Mouse (Mus musculus): Measurements from ENCODE around the gene Mmgt2.

Gene Mmgt2

DNA sequence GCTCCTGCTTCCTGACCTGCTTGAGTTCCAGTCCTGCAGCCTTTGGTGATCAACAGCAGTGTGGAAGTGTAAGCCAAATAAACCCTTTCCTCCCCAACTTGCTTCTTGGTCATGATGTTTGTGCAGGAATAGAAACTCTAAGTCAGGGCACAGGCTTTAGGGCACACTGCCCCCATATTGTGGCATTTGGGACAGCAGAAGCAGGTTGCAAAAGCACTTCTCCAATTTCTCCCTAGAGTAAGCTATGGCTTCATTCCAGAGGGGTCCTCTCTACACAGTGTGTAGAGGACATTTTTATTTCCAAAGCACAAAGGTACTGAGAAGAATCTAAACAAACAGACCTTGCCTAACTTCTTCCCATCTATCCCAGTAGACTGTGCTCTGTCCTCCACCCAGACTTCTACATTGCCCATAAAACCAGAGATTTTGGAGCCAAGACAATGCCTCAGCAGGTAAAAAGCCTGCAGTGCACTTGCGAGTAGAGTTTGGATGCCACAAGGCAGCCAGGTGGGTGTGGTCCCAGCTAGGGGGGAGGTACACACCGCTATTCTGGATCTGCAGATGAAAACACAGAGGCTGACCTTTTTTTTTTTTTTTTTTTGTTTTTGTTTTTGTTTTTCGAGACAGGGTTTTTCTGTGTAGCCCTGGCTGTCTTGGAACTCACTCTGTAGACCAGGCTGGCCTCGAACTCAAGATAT lies 26.7 kb upstream of the Mmgt2 start:
- DNase-seq (ENCODE audit: low read depth, low spot score) = no peak

DNA sequence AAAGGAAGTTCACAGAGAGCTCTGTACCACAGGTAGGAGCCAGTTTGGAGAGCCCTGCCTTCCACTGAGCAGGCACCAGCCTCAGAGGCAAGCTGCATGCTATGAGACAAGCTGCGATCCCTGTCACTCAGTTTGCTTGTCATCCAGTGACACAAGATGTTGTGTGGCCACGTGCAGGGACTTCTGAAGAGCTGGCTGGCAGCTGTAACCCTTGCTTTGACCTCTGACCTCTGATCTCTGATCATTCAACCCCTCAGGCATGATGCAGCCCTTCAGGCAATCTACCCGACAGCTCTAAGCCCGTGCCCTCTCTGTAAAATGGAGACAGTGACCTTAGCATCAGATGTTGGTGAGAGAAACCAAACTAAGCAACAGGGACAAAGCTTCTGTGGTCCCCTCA lies 25.6 kb upstream of the Mmgt2 start:
- no peak for DNase-seq (ENCODE audit: low read depth, low spot score)

DNA sequence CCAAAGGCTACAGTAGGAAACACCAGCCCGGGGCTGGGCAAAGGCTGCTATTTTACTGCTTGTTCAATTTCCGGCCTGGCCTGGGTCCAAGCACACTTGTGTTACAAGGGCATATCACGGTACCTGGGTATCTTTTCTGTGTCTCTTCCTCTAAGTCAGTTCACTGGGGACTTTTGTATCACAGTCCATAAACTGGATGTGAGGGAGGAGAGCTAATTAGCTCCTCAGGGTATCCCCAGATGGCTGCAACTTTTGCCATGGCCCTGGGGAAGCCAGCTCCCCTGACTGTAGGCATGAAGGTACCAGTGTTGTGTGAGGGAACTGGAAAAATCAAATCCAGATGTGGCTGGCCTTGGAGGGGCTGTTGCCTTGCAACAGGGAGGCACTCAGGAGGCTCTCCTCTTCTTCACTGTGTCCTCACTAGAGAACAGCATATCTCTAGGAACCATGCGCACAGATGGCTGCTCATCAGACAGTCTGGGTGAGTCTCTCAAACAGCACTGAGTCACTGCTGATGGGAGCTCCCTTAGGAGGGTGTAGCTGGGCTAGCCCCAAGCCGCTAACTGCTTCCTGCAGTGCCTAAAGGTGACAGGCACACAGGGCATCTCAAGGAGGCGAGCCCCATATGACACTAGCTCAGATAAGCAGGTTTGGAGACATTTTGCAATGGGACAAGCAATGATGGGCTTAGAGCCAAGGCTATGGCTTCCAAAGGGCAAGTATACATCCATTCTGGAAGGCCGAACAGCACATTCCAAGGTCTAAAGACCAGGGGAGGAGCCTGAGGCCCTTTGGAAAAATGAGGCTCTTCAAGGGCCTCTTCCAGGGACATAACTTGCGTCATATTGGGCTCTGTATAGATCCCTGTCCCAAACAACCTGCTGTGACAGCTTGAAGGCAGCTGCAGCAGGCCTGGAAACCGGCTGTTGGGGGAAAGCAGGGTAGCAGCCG lies 23.8 kb upstream of the Mmgt2 start:
- DNase-seq (ENCODE audit: low read depth, low spot score) = no peak

DNA sequence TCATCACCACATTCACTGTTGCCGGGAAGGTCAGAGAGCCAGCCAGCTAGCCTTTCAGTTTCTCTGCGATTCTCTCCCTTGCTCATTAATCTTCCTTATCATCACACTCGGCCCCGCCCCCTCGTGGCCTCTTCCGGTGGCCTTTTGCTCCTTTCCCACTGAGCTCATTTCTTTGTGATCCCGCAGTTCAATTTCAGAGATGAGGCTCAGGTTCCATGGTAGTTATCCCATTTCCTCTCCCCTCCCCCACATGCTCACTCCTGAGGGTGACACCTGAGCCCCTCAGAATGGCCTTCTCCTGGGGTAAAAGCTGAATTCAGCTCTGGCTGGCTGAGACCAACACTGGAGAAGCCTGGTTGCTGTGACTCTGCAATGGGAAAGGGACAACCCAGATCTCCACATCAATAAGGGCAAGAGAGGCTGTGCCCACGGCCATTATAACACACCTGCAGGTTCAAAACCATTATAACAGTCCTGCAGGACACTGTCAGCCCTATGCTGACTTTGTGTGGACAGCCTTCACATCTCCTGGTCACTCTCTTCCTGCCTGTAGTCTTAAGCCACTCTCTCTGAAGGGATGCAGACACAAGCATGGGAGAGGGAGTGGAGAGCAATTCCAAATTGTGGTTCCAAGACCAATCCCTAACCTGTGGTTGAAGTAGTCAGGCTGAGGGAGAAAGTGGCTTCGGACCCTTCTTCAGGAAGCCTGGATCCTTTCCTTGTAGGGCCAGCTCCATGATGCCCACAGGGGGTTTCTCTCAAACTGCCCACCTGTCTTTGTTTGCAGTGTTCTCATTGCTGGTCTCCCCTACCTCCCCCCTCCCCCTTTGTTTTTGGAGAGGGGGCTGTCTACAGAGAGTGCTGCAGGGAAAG lies 18.9 kb upstream of the Mmgt2 start:
- no peak for DNase-seq (ENCODE audit: low read depth, low spot score)

DNA sequence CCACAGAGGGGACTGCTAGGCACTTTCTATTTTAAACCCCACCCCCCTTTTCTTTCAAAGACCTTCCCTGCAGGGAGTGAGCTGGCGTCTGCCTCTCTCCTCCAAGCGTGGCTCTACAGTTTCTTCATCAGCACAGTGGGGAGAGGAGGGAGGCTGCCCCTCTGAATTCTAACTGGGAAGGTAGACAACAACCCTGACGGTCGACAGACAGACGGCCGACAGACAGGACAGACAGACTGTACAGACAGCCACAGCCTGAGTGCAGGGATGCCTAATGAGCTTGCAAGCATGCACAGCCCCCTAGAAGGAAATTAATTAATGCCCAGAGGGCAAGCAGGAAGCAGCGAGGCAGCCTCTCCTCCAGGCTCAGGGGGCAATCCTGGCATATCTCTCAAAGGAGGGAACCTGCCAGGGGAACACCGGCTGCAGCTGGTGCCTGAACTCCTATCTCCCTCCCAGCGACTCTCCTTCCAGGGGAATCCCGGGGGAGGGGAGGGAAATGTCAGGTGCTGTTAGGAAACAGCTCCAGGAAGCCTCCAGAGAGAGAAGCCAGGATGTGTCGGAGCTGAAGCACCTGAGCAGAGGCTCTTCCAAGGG lies 18.1 kb upstream of the Mmgt2 start:
- DNase-seq (ENCODE audit: low read depth, low spot score) = no peak

DNA sequence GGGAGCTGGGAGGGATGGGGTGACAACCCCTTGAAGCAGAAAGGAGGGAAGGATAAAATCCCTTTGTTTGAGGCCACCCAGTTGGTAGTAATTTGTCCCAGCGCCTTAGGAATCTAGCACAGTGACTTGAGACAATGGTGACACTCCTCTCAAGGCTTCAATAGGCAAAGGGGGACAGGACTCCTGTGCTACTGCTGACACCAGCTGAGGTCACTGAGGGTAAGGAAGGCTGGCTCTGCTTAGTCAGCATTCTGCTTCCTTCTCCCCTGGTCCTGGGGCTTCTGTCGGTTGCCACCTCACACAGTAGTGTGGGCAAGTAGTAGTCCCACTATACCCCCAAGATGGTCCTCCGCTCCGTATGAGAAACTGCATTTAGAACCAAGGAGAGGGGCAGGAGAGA lies 17.3 kb upstream of the Mmgt2 start:
- no peak for DNase-seq (ENCODE audit: low read depth, low spot score)

DNA sequence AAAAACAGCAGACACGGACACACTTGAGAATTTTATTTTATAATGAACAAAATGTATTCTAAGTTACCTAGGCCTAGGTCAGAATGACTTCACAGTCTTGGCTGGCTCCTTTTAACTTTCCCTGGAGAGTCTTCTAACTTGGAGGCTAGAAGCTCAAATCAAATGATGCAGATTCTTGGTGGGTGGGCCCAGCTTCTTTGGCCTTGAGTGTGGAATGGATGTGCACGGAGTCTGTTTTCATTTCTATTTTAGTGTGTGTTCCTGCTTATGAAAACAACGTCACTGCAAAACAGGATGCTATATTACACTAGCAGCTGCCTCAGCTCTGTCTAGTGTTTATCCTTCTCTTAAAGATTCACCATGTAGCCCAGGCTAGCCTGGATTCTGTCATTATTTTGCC lies 13.1 kb upstream of the Mmgt2 start:
- no peak for DNase-seq (ENCODE audit: low read depth, low spot score)

DNA sequence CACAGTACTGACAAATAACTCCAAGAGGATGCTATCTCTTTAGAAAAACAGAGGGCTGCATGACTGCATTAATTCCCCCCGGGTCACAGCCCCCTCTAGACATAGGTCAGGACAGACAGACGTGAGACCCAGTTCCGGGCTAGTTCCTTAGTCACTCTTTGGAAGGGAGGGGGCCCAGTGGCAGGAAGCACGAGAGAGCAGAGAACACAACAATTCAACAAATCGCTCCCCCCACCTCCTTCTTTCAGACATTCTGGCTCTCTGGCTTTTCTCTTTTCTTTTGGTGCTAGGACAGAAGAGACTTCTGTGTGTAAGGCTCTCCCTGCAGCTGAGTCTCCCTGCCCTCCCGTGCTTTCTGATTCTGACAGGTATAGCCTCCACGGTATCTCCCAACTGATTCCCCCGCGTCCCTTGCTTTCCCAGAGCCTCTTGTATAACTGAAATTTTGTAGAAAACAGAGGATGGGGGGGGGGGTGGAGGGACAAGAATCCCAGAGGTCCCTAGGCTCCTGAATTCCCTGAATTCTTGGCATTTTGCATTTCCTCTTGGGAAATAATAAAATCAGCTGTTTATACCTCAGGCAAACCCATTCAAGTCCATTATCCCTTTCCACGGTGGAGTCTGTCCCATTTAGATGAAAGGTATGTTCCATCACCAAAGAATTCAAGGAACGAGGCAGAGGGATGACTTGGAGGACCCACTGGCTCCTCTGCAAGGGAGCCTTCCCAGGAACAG lies 12.2 kb upstream of the Mmgt2 start:
- no peak for DNase-seq (ENCODE audit: low read depth, low spot score)

DNA sequence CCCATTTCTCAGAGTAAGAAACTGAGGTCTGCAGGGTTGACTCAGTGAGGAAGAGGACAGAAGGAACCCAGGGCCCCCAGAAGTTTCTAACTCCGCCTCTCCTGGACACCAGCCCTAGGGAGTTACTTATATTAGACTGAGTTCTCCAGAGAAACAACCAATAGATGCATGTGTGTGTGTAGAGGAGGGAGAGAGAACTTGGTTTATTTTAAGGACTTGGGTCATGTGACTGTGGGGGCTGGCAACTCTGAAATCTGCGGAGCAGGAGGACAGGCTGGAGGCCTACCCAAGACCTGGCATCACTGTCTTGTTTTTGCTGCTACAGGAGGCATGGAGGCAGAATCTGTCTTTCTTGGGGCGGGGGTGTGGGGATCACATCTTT lies 11.6 kb upstream of the Mmgt2 start:
- DNase-seq (ENCODE audit: low read depth, low spot score) = no peak

DNA sequence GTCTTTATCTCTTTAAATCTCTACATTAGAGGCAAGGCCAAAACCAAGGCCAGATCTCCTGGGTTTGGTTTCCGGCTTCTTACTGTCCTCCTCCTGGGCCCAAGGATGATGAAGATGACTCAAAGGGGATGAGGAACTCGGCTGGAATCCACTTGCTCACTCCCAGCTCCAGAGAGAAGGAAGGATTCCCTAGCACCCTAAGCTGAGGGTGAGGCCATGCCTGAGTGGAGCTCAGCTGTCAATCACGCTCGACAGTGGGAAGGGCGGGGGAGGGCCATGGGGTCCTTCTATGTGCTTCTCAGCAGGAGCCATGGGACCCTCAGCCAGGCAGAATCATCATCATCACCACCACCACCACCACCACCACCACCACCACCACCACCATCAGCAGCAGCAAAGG lies 11.1 kb upstream of the Mmgt2 start:
- no peak for DNase-seq (ENCODE audit: low read depth, low spot score)

DNA sequence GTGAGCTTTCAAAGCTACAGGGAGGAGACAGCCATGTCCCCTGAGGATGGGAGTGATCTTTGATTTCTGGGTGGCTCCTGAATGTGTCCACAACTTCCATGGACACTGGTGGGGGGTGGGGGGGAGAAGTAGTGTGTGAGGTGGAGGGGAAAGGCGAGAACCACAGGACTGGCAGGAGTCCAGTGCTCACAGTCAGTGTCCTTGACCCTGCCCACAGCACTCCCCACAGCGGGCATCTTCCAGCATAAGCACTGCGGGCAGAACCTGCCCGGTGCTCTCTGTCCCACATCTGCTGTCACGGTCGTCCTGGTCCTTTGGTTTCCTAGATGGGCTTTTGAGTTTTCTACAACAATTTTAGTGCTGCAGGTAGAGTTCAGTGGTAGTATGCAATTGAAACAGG lies 10.7 kb upstream of the Mmgt2 start:
- DNase-seq (ENCODE audit: low read depth, low spot score) = no peak

DNA sequence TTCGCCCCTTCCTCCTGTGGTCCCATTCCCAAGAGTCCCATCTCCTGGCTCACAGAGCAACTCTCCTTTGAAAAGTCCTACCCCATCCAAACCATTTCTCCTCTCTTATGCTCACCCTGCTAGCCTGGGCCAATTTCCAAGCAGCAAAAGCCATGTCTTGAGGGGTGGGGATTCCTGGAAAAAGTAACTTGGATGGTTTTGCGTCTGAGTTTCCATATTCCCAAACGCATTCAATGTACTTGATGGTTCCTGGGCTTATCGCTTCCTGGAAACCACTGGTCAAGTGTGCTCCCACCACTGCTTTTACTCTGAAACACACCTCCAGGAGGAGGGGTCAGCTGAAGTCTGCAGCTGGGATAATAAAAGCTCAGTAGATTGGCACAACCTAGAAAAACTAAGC lies 10.1 kb upstream of the Mmgt2 start:
- DNase-seq (ENCODE audit: low read depth, low spot score) = no peak

DNA sequence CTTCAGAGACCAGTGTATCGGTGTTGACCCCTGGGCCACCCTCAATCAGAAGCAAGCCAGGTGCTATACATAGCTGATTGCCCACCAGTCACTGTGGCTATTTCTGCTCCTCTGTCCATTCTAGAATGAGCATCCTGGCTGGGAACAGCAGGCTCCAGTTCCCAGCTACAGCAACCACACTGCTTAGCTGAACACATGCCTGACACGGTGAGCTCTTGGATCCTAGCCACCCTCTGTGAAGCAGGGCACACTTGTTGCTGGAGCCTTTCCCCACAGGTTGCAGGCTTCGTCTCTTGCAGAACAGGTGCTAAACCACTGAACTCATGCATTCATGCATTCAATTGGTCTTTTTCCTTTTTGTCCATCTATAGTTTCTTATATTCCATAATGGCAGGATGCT lies 8.1 kb upstream of the Mmgt2 start:
- DNase-seq (ENCODE audit: low read depth, low spot score) = no peak

DNA sequence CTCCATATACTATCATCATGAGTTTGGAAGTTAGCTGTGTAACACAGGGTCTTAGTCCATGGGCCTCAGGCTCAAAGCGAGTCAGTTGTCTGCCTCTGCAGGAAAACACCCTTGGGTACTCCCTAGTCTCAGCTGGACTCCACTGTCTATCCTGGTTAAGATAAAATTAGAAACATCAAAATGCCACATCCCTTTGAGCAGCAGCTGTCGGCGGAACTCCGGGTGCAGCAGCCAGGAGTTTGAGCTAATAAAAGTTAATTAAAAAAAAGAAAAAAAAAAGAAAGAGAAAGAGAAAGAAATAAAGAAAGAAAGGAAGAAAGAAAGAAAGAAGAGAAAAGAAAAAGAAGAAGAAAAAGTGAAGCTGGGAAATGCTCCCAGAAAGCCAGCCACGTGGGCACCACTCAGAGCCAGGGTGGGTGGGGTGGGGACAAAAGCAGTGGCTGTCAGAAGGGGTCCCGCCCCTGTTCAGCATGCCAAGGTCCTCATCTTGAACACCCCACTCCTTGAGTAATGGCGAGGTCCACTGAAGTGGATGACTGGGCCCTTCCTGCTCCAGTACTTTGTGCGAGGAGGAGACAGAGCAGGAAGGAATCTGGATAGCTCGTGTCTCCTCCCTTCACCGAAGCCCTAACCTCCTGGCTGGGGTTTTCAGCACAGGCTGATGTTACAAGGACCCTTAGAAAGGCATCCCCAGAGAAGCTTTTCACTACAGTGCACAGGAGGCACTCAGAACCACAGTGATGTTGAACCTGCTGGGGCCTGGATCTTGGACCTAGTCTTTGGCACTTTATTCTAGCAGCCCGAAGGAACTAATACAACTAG lies 6.2 kb upstream of the Mmgt2 start:
- DNase-seq (ENCODE audit: low read depth, low spot score) = no peak

DNA sequence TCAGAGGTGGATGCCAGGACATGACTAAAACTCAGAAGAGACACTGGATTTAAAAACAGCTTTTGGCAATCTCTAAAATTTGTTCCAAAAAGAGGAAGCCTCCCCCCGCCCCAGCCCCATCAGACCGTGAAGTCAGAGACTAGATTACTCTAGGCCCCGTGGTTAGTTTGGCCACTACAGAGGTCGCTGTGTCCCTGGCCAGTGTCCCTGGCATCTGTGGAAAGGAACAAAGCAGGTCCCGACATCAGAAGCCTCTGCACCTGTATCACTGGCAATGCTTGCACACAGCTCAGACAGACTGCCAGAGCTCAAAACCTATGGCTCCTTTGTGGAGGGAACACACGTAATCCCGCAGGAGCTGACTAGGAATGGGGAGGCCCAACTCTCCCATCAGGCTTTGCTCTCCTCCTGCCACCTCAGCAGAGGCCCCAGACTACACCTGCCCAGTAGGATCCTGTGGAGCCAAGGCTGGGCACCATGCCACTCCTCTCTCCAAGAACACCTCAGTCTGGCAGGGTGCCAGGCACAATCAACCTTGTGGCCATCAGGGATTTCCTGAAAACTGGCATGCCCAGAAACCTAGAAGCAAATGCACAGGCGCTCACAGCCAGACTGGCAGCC lies 5.3 kb upstream of the Mmgt2 start:
- DNase-seq (ENCODE audit: low read depth, low spot score) = no peak

DNA sequence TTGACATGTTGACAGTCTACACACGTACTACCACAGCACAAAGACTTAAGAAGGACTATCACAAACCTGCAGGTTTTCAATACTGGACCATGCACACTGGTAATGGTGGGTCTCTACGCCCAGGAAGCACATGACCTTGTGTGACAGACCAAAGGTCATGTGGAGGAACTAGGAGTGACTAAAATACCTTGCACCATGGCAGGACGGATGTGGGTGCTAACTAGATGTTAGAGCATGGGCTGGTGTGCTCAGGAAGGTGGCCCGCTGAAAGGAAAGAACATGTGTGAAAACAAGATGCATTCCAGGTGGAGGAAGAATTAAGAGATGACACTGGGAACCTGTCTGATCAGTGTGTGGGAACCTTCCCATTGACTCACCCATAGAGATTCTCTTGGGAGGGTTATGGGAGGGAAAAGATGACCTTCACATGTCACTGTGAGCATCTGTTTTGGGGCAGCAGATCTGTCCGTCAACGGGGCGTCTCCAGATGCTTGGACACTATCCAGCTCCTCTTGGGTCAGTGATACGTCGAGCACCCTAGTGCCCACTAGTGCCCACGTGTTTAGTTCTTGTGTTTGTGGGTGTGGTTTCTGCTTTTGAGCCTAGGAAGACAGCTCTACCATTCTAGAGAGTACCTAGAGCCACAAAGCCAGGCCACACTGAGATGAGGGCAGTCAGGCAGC lies 4.6 kb upstream of the Mmgt2 start:
- no peak for DNase-seq (ENCODE audit: low read depth, low spot score)

DNA sequence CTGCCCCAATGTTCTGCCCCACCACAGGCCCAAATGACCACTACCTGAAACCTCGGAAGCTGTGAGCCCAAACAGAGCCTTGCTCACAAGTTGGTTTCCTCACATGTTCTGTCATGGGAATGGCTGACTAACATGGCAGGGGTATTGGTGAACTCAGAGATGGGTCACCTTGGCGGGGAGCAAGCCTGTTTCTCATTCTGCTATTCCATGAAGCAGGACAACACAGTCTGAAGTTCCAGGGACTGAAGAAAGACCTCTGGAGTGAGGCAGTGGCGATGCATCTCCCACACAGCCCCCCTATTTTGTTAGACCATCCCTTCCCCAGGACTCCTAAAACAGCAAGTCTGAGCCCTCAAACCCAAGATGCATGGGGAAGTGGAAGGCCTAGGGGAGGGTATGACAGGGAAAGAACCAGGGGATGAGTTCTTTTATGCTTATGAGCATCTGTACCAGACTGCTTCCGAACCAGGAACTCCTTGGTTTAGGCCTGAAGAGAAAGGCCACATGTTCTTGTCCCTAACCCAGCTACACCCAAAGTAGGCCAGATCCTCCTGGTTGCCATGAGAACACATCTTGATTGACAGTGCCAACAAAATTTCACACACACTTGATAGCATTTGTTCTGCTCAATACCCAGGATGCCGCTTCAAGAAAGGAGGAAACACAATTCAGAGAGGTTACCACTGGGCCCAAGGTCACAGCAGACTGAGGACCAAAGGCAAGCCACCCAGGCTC lies 3.7 kb upstream of the Mmgt2 start:
- DNase-seq (ENCODE audit: low read depth, low spot score) = no peak

DNA sequence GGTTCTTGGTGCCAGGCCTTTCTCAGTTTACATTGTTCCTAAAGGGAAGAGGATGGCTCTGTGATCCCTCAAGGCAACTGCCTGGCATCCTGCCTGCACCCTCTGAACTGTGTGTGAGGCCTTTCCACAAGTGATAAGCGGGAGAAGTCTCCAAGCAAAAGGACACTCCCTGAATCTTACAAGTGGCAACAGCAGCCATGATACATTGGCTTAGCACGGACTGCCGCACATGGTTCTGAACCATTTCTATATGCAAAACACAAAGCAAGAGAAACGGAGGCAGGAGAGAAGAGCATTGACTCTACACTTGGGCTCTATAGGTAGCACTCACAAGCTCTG lies 3.2 kb upstream of the Mmgt2 start:
- no peak for DNase-seq (ENCODE audit: low read depth, low spot score)
